Mouse (Mus musculus): ENCODE results near the gene Tnrc18.

The Tnrc18 gene

GRCm38 (mm10) chr5:142822286-142823095, 5.0 kb upstream of the Tnrc18 start:
- CTCF ChIA-PET: no interaction called here

- CTCF ChIA-PET: no interaction called here
Measured at GRCm38 (mm10) chr5:142821974-142822285, 4.5 kb upstream of the Tnrc18 start.

DNA sequence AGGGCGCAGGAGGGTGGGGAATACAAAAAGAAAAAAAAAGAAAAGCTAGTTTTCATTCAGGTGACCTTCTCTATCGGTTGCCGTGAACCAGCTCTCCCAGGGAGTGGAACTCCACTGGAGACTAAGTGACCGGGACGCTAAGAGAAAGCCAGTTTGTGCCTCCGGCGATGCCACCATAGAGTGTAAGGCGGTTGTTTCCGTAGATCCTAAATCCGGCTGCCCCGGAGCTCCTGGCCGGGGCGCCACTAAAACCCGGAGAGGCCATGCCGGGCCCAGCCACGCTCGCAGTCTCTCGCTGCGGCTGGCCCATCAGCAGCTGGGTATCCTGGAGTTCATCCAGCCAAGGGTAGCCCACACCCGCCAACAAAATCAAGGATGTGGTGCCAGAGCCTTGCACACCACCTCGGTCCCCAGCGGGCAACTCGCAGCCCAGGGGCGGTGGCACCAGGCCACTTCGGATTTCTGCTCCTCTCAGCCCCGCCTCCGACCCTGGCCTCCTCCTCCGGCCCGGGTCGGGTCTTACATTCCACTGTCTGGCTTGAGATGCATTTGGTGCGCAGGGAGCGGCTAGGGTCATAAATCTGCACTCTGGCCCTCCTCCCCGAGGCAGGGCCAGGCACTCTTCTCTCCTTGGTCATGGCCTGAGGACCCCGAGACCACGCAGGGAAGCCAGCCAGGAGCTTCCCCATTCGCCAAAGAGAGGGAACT, 4.0 kb upstream of the Tnrc18 start:
- CTCF ChIA-PET: interaction anchor here (0.6 to 0.7 kb wide), 2 partner anchors 53 to 152 kb away, joined by 3 to 7 read pairs; no protein-coding TSS in a partner anchor

DNA sequence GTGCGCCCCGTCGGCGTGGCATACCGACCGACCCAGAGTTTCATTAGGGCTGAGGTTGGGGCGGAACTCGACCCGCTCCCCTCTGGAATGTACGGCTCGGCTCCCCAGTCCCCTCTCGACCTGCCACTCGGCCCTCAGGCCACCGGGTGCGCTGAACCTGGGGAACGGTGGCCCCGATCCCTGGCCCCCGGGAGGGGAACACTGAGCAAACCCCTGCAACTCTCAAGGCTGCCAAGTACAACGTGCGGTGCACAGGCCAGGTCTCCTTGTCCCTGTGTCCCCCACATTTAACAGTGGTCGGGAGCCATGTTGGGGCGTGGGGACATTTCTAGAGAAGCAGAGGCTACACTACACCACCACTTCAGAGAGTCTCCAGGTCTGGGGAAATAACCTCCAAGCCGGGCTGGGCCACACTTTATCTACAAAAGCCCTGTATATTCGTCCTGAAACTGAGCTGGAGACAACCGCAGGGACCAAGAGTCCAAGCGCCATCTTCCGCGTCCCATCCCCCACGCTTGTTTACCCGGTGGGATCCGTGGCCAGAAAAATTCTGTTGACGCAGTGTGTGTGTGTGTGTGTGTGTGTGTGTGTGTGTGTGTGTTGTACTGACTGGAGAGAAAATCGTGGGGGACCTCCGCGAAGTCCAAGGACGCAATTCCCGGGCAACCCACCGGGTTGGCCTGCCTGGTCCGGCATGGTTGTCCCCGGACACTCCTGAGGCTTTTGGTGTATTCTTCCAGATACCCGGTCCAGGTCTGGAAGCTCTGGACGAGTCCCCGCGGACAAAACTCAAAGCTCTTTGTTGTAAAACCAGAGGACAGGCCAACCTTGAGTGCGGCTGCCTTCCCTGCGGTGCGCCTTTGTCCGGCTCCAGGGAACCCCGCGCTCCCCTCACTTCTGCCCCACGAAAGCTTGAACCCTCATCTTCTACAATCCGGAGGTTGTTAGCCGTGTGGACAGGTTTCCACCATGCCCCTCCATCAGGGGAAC, 3.1 kb upstream of the Tnrc18 start:
- CTCF ChIA-PET: interaction anchor here (0.6 to 0.7 kb wide), 3 partner anchors 52 to 288 kb away, joined by 3 to 5 read pairs (median 4); no protein-coding TSS in a partner anchor

DNA sequence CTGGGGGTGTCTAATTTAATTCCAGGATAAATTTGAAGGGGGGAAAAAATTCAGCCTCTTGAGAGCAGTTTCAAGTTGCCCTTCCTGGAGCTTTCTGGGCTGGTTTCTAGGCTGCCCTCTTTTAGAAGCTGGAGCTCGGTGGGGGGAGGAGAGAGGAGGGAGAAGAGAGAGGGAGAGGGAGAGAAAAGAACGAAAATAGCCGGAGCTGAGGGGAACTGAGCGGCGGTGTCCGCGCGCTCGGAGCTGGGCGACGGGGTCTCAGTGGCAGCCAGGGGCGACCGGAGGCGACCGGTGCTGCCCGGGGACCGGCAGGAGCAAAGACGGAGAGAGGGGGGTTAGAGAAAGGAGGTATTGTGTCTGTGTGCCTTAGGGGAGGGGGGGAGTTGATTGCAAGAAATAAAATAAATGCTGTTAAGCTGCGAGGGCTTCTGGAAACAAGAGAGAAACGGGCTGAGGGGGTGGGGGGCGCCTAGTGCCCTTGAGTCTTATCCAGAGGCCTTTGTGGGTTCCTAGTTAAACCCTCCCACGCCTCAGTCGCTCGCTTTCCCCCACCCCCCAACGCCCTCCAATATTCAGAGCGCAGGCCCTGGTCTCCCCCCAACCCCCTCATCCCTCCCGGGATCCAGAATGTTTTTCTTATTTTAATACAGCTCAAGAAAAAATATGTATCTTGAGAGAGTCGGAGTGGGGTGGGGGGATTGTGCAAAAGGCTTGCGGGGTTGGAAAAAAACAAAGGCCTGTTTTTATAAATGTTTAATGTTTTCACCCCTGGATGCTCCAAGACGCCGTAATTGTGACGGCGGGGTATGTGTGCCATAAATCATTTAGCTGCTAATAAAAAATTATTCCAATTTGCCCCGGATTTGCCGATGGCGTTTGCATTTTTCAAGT, 2.2 kb upstream of the Tnrc18 start:
- CTCF ChIA-PET: interaction anchor here (0.6 kb wide), 2 partner anchors 90 to 289 kb away, joined by 4 to 5 read pairs; no protein-coding TSS in a partner anchor

- CTCF ChIA-PET: no interaction called here
Measured at GRCm38 (mm10) chr5:142818435-142819360, 1.2 kb upstream of the Tnrc18 start.

DNA sequence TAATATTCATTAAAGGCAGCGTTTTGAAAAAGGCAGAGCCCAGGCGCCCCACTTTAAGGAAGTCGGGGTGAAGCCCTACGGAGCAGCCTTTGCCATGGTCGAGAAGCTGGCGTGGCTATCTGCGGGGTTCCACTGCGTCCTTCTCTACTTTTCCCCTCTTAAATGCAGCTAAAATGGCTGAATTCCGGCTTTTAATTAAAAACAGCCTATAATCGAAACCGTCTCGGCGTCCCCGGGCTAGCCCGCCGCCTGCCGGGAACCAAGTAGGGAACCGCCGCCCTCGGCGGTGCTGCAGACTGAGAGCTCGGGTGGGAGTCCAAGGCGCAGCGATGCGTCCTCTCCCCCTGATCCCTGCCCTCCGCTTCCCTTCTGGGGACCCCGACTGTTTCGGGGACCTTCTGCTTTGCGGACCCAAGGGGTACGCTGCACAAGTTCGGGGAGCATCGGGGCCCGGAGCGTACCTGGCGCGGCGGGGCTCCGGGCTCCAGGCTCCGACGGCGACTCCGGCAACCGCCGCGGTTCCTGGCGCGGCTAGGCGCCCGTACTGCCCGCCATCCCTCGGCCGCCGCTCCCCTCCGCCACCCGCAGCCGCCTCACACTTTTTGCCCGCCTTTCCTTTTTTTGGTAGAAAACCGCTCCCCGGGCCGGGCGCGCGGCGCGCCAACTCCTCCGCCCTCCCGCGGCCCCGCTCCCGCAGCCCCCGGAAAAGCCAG, 495 bp downstream of the Tnrc18 start:
- CTCF ChIA-PET: interaction anchor here (0.5 to 1.9 kb wide), 2 partner anchors 20 to 128 kb away, joined by 4 to 5 read pairs; no protein-coding TSS in a partner anchor

- CTCF ChIA-PET: interaction anchor here (0.5 to 1.9 kb wide), 4 partner anchors 20 to 641 kb away, joined by 3 to 5 read pairs (median 4); no protein-coding TSS in a partner anchor
Measured at GRCm38 (mm10) chr5:142816031-142816810, 1.2 kb downstream of the Tnrc18 start.

GRCm38 (mm10) chr5:142815421-142816001, 2.0 kb downstream of the Tnrc18 start:
- CTCF ChIA-PET: interaction anchor here (0.6 to 1.9 kb wide), 4 partner anchors 19 to 640 kb away, joined by 3 to 5 read pairs (median 4); no protein-coding TSS in a partner anchor

DNA sequence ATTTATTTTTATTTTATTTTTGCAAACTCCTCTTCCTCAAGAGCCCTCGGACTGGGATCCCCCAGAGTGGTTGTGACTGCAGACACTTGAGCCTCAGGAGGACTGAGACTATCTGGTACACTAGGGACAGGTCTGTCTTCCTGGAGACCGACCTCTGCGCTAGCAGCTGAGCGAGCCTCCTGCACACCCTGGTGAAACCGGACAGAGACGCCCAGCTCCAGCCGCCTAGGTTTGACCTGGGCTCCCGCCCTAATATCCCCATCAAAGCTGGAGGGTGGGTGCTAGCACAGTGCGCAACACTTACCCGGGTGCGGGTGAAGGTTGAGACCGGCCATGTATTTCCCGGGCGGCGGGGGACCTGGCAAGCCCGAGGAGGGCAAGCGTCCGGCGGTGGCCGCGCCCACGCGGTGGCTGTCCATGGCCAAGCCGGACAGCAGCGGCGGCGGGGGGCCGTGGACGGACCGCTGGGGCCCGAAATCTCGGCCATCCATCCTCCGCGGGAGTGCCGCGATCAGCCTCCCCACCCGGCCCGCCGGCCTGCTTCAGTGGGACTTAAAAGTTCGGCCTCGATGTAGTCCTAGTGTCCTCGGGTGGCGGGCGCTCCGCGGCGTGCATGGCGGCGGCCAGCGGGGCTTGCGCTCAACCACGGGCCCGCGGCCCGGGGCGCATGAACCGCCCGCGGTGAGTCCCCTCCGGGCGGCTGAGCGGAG, 2.6 kb downstream of the Tnrc18 start:
- CTCF ChIA-PET: interaction anchor here (0.6 to 1.0 kb wide), 3 partner anchors 39 to 639 kb away, joined by 3 to 5 read pairs (median 3); no protein-coding TSS in a partner anchor

DNA sequence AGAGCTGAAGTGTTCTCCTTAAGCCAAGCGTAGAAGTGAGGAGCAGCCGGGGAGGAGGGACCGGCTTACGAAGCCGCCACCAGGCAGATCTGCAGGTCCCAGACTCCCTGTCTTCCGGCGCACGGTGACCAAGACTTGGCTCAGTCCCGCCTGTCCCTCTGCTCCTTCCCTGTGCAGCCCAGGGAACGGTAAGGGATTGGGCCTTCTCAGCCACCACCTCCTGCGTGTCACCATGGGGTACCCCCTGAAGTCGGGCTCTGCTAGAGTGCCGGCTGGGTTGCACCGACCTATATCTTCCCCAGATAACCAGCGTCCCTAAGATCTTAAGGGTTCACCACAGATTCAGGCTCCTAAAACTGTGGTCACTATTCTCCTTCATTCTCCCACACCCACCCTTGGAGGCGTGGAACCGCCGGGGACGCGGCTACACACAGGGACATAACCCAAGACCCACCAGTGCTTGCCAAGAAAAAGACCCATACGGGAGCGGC, 3.3 kb downstream of the Tnrc18 start:
- CTCF ChIA-PET: no interaction called here

DNA sequence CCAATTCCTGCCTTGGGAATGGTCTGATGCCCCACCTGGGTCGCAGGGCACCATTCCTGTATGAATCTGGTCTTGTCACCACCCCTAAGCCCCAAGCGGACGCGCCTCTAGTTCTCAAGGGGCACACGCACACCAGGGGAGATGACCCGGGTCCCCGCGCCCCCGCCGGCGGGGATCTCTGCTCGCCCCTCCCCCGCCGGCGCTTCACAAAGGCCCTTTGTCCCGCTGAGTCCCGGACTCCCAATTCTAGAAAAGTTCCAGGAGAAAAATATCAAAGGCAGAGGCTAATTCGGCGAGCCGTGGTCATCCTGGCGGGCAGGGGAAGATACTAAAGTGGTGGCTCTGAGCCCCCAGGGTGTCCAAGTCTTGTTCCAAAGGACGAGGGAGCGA, 3.7 kb downstream of the Tnrc18 start:
- CTCF ChIA-PET: no interaction called here

- CTCF ChIA-PET: no interaction called here
Measured at GRCm38 (mm10) chr5:142812976-142813721, 4.3 kb downstream of the Tnrc18 start.

DNA sequence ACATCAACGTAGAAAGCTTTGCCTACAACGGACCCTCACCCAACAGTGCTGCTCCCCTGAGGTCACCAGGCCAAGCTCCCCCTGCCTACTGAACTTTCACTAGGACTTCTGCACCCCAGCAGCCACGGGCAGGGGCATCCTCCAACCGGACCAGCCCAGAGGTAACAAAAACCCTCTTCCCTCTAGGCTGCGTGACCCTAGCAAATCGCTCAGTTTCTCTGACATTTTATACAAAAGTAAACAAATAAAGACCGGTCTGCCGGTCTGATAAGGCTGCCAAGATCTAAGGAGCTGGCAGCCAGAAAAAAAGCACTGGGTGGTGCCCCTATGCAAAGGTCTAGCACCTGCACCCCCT, 4.9 kb downstream of the Tnrc18 start:
- CTCF ChIA-PET: no interaction called here

DNA sequence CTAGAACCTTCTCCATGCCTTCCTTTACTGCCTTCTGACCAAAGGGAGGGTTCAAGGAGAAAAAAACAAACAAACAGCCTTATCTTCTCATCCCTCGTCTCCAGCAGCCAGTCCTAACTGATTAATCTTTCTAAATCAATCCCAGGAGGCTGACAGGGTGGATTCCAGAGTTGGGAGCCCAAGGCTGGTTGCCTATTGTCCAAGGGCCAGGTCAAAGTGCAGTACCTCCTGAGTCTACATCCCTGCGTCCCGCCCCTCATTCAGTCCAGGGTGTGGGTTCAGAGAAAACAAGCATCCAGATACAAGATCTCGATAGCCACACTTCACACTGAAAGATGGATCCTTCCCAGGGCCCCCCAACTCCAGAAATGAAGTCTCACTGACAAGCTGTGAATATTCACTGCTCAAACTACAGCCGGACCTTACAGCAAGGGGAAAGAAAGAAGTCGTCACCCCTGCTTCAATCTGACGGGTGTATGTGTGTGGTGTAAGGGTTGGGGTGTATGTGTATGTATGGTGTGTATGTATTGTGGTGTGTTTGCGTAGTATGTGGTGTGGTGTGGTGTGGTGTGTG, 5.5 kb downstream of the Tnrc18 start:
- CTCF ChIA-PET: no interaction called here

Data from spleen, embryonic (tissue).